Mouse (Mus musculus): ENCODE measurements around the gene Scaf8.

DNA sequence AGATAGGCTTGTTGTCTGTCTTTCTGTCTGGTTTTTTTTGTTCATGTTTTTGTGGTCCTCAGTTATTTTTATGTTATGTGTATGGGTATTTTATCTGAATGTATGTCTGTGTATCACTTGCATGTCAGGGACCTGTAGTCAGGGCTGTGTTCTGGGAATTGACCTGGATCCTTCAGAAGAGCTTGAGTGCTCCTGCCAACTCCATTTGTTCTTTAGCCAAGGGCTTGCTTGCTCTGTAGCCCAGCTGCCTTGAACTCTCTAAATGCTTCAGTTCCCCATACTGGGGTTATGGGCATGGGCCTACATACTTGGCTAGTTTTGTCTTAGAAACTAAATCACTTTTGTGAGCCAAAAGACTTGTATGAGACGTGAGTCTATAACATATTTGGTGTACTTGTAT, 13.9 kb downstream of the Scaf8 start:
- no peak for TF ChIP-seq CTCF (IDR thresholded peaks at IDR 0.05; ENCODE audit: low read depth)
- no peak for TF ChIP-seq EP300 (IDR thresholded peaks at IDR 0.05; ENCODE audit: low read depth)

Measured in liver, postnatal 0 days (tissue).